Mouse (Mus musculus) intestine, postnatal 0 days (tissue): ENCODE results near the gene Pnrc2. TPM values are rescaled to one million over a fixed set of nuclear protein-coding genes. Genes with fewer than 3 reads are reported as not detected.

ENCODE experiments used
- ATAC-seq: fragments of 200-750 bp; cut with Nextera tagmentation; 2 replicates; pipeline ENCODE4 v1.8.0; 2017; ENCODE audit warnings: mild to moderate bottlenecking, moderate TSS enrichment, moderate library complexity
- H3K27ac ChIP-seq: fragments of 300-500 bp; sonication (generic); 2 replicates; pipeline ENCODE4 v1.5.1; 2014; ENCODE audit warnings: mild to moderate bottlenecking, low read depth, low read length, moderate library complexity
- H3K27me3 ChIP-seq: fragments of 300-500 bp; sonication (generic); replicated peaks from 2 replicates; pipeline ENCODE4 v1.6.1; 2014; ENCODE audit warnings: low read length, mixed read lengths; ENCODE audit not compliant: control insufficient read depth, insufficient read depth
- H3K36me3 ChIP-seq: fragments of 300-500 bp; sonication (generic); 2 replicates; pipeline ENCODE4 v1.6.1; 2014; ENCODE audit warnings: mild to moderate bottlenecking, moderate library complexity; ENCODE audit not compliant: control insufficient read depth, insufficient read depth
- H3K4me1 ChIP-seq: fragments of 300-500 bp; sonication (generic); replicated peaks from 2 replicates; pipeline ENCODE4 v1.6.1; 2014; ENCODE audit warnings: antibody characterized with exemption, low read length, mixed read lengths; ENCODE audit not compliant: control insufficient read depth, insufficient read depth
- H3K4me2 ChIP-seq: fragments of 300-500 bp; sonication (generic); replicated peaks from 2 replicates; pipeline ENCODE4 v1.6.1; 2014; ENCODE audit warnings: low read depth, mild to moderate bottlenecking, moderate library complexity
- H3K4me3 ChIP-seq: fragments of 300-500 bp; sonication (generic); 2 replicates; pipeline ENCODE4 v1.5.1; 2014; ENCODE audit warnings: low read depth, low read length
- H3K9ac ChIP-seq: fragments of 300-500 bp; sonication (generic); 2 replicates; pipeline ENCODE4 v1.6.1; 2014; ENCODE audit warnings: mild to moderate bottlenecking, low read depth, low read length
- H3K9me3 ChIP-seq: fragments of 300-500 bp; sonication (generic); 2 replicates; pipeline ENCODE4 v1.6.1; 2016; ENCODE audit warnings: mixed run types; ENCODE audit not compliant: control insufficient read depth
- CTCF ChIP-seq: sonication (generic); IDR thresholded peaks from 2 replicates; pipeline ENCODE4 v1.5.1; 2016; ENCODE audit warnings: low read depth, mild to moderate bottlenecking, control low read depth, antibody characterized with exemption, moderate library complexity
- WGBS: fragments of 180-500 bp; shearing (Covaris S2); extraction: QIAGEN DNeasy Blood & Tissue Kit; methylation state at CpG from one replicate; pipeline ENCODE4 v1.1.7; 2014; 5-methylcytosine and 5-hydroxymethylcytosine counted together
- polyA plus RNA-seq: library from polyadenylated mRNA; unstranded; fragments of >200 nt; fragmentation: Nextera tagmentation; extraction: Ambion mirVana; gene quantifications from 2 replicates; pipeline ENCODE4 v1.2.1, GENCODE M21; 2015

Pnrc2 gene
- polyA plus RNA-seq, 1 experiment from 2014 or later = 114 TPM

DNA sequence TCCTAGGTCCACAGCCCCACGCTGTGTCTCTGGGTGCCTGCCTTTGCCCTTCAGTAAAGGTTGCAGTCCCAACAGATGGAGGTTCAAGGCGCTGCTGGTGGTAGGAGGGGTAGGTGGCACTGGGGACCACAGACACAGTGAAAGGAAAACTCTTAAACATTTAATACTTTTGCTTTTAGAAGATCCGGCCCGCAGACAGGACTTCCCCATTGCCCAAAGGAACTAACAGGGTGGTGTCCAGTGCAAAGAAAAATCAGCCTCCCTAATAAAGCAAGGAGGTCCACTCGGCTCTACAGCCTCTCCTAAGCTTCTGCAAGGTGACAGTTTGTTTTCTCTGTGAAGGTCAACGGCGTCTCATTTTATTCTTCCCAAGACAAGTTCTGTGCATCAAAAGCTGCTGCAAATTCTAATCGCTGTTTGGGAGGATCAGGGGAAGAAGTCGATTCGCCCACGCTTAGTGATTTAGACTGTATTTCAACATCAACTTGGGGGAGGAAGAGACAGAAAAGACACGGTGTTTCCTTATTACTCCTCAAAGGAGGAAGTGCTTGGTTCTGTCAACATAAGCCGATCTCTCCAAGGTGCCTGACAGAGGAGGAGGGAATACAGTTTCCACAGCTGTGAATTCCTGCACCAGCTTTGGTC is 45.1 kb upstream of the Pnrc2 start:
- TF ChIP-seq CTCF = no peak
- 48% methylated on average over 13 of the region's 13 CpGs for whole genome bisulfite sequencing
- Histone ChIP-seq H3K4me1 (peaks cover 14% of the 10 kb centered on the region), H3K27ac (peak overlapping the region; percentile 92), H3K4me2 (peak overlapping the region; percentile 39), H3K9me3 (no peaks in the 10 kb centered on the region), H3K36me3 (peaks cover 7% of the 10 kb centered on the region), H3K9ac (no peak overlapping the region), H3K4me3 (no peak overlapping the region), H3K27me3 (no peaks in the 10 kb centered on the region)
- peak; percentile 76 for ATAC-seq

- H3K27me3 ChIP-seq = no peaks in the 10 kb centered on the region
- WGBS = 71% methylated on average over 4 of the region's 4 CpGs
- H3K4me2 ChIP-seq = no peak overlapping the region
- ATAC-seq = no peak
- H3K9ac ChIP-seq = no peak overlapping the region
- no peaks in the 10 kb centered on the region for H3K9me3 ChIP-seq
- no peak for TF ChIP-seq CTCF
- peaks cover 10% of the 10 kb centered on the region; the same call in 1 of the 2 replicates for H3K4me1 ChIP-seq
- H3K4me3 ChIP-seq = no peak overlapping the region
- H3K36me3 ChIP-seq = no peaks in the 10 kb centered on the region
- H3K27ac ChIP-seq = no peak overlapping the region
These were observed 39.8 kb upstream of the Pnrc2 start for GRCm38 (mm10) chr4:135913433-135913832.

- no peaks in the 10 kb centered on the region for H3K36me3 ChIP-seq
- TF ChIP-seq CTCF = no peak
- no peaks in the 10 kb centered on the region for H3K9me3 ChIP-seq
- H3K27ac ChIP-seq = no peak overlapping the region
- H3K9ac ChIP-seq = no peak overlapping the region
- 24% methylated on average over 3 of the region's 3 CpGs for WGBS
- peaks cover 4% of the 10 kb centered on the region; the same call in 1 of the 2 replicates for H3K4me1 ChIP-seq
- no peaks in the 10 kb centered on the region for H3K27me3 ChIP-seq
- H3K4me2 ChIP-seq = no peak overlapping the region
- no peak overlapping the region for H3K4me3 ChIP-seq
- ATAC-seq = no peak
These were observed 39.2 kb upstream of the Pnrc2 start for GRCm38 (mm10) chr4:135912835-135913234.

GRCm38 (mm10) chr4:135912164-135912563 is 38.5 kb upstream of the Pnrc2 start:
- no peak for ATAC-seq
- WGBS = 55% methylated on average over 3 of the region's 3 CpGs
- no peak overlapping the region for H3K27ac ChIP-seq
- no peaks in the 10 kb centered on the region for H3K27me3 ChIP-seq
- H3K9ac ChIP-seq = no peak overlapping the region
- no peak for TF ChIP-seq CTCF
- H3K36me3 ChIP-seq = no peaks in the 10 kb centered on the region
- H3K4me1 ChIP-seq = no peaks in the 10 kb centered on the region
- no peak overlapping the region for H3K4me2 ChIP-seq
- H3K9me3 ChIP-seq = no peaks in the 10 kb centered on the region
- H3K4me3 ChIP-seq = no peak overlapping the region

- Histone ChIP-seq H3K27me3 (no peaks in the 10 kb centered on the region), H3K9me3 (no peaks in the 10 kb centered on the region), H3K4me2 (no peak overlapping the region), H3K9ac (no peak overlapping the region), H3K4me3 (no peak overlapping the region), H3K27ac (no peak overlapping the region), H3K36me3 (no peaks in the 10 kb centered on the region), H3K4me1 (no peaks in the 10 kb centered on the region)
- WGBS = 75% methylated on average over 7 of the region's 7 CpGs
- ATAC-seq = no peak
- no peak for TF ChIP-seq CTCF
These were observed 37.9 kb upstream of the Pnrc2 start for GRCm38 (mm10) chr4:135911531-135911930.

DNA sequence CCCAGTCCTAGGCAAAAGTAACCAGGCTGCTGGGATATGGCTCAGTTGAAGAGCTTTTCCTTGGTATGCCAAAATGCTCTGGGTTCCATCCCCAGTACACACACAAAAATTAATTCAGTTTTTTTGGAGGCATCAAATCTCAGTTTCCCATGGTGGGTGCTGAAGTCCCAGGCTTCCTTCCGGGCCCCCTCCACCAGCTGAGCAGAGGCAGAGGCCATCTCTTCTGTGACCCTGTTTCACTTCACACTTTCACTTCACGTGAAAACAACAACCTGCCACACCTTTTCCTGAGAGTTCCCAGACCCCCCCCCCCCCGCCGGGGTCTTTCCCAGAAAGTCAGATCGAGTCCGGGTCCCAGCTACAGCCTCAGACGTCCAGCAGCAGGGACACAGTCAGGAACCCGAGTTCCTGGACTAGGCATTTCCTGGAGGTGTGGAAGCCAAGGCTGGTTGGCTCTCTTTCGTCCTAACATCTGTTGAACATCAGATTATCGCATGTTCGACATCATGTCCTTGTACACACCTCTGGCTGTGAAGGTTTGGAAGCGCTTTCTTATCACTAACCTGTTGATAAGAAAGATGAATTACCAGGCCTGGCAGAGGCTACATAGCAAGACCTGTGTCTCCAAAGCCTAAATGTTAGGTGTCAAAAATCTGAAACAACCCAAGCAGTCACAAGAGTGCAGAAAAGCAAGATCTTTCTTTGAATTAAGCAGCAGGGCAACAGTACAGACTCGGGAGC is 35.8 kb upstream of the Pnrc2 start:
- no peak overlapping the region for H3K27ac ChIP-seq
- no peaks in the 10 kb centered on the region for H3K36me3 ChIP-seq
- WGBS = 32% methylated on average over 13 of the region's 13 CpGs
- ATAC-seq = no peak
- H3K4me2 ChIP-seq = no peak overlapping the region
- no peak overlapping the region for H3K9ac ChIP-seq
- H3K4me3 ChIP-seq = no peak overlapping the region
- no peaks in the 10 kb centered on the region for H3K4me1 ChIP-seq
- TF ChIP-seq CTCF = no peak
- no peaks in the 10 kb centered on the region for H3K9me3 ChIP-seq
- H3K27me3 ChIP-seq = no peaks in the 10 kb centered on the region
